Mouse (Mus musculus): Measurements from ENCODE around the gene Clip2. TPM values are rescaled to one million over a fixed set of nuclear protein-coding genes. Genes with fewer than 3 reads are reported as not detected.
"Not testable (repeated sequence)": the region's sequence is repeated elsewhere in the genome, so short reads cannot be mapped to it uniquely, and the experiment has no call there.

Gene Clip2
- polyA plus RNA-seq, 3 experiments from 2014 or later, result 0.55 to 0.88 (median 0.74) TPM

DNA sequence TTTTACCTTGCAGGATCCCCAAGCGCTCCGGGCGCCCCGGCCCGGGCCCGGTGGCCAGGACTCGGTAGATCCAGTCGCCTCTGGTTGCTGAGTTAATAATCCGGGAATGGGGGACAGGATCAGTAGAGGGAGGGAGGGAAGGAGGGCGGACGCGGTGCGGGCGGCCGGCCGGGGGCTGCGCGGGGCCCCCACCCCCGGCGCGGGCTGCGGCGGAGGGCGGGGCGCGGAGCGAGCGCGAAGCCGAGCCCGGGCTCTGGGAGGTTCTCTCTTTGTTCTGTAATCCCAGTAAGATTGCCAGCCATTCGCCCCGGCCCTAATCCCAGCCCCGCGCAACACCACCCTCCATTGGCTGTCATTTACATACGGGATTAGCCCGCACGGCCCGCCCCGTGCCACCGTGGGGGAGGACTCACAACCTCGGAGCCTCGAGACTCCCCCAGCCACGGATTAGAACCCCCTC lies 95.7 kb downstream of the Clip2 start, which contains the start of gene Gtf2ird1:
Gene Gtf2ird1 (minus strand): TSS at position 214 of the 460 bp plus-strand sequence.
- ATAC-seq, result peak; percentile 60

DNA sequence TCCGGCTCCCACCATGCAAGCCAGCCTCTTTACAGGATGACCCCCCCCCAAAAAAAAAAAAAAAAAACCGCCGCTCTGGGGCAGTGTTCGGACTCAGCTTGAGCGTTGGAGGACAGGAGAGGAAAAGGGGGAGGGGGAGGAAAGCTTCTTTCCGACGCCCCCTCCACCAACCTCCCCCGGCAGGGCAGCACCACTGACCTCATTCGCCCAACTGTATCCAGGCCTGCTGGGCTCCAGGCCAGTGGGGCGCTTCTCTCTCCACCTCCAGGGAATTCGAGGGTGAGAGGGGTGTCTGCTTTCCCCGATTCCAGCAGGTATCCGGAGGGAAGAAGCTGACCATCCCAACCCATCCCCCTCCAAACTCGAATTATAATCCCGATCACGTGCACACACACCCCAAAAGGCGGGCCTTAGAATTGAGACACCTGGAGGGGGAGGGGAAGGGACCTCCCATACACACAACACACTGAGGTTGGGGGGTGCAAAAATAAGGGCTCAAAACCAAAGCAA lies 96.3 kb downstream of the Clip2 start:
- peak; percentile 25 for ATAC-seq

DNA sequence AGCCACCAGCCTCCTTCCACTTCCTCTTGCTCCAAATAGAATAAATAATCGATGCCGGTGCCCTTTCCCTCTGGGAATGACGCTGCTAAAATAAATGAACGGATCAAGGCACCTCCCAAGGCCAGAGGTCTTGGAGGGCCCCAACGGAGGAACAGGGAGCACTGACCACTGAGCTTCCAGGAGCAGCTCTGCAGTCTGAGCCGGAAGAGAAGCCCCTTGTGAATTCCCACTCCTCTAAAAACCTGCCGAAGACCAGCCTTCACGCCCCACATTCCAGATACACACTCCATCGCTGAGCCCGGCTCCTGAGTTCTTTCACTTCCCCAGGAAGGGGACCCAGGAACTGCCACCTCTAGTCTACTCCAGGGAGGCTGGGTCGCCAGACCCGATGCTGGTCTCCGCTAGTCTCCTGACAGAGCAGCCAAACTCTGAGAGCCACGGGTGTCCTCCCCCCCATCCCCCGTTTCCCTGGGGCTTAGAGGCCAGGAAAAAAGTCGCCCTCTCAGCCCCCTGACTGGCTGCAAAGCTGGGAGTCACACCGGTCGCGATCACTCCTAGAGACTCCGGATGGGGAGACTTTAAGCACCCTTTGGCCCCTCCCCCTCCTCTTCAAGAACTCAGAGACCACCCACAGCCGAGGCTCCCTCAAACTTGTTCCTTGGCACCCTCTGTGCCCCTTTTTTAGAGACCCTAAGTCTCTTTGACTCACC lies 96.9 kb downstream of the Clip2 start:
- peak; percentile 35 for ATAC-seq

DNA sequence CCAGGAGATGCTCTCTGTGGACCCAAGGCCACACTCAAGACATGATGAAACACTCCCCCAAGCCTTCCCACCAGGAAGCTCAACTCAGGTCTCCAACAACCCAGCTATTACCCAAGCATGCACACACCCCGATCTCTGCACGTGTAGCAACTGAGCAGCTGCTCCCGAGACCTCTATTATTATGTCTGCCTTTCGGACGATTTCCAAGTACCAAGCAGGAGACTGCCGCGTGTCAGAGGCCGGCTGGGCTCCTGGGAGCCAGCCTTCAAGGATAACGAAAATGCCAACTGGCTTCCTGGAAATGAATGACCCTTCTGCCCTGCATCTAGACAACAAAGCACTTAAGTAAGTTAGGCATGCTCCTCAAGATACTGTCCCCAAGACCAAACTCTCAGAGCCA lies 97.8 kb downstream of the Clip2 start:
- ATAC-seq, result no peak

DNA sequence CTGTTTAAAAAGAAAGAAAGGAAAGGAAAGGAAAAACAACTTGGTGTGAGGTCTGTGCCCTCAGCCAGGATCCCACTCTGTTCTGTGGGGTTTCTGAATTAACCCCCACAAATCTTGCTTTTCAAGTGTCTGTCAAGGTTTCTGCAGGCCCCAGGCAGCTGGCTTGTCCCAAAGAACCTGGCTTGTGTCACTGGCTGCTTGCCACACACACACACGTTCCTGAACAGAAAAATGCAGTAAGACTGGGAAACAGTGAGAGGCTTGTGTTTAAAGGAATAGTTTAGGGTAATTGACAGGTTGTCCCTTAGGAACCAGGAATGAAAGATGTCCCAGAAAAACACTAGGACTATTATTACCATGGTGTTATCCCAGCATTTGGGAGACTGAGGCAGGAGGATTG lies 98.7 kb downstream of the Clip2 start:
- ATAC-seq, result no peak

DNA sequence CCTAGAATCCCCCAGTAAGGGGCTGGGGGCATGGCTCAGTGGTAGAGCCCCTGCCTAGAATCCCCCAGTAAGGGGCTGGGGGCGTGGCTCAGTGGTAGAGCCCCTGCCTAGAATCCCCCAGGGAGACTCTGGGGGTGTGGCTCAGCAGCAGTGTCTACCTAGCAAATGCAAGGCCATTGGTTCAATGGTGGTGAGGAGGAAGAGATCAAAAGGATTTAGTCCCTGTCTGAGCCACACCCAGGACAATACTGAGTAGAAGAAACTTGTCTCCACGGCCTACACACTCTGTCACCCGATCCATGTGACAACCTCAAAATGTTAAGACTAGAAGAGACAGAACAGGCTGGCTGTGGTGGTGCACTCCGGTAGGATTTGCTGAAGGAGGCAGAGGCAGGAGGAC lies 105.5 kb downstream of the Clip2 start:
- not testable (repeated sequence) for ATAC-seq

DNA sequence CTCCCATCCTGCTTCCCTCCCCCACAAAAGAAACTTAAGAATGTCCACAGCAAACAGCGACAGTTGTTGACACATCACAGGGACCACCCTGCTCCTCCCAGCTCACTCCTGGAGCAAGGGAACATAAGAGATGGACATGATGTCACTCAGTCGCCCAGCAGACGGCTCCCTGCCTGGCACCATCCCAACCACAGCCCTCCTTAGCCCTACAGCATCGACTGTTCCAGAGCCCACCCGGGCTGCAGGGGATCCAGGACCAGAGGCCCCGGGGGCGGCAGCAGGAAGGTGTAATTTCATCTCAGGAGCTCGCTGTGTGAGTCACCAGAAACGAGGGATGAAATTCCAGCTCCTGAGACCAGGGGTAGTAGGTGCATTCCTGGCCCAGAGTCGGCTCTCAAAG lies 106.3 kb downstream of the Clip2 start:
- ATAC-seq, result no peak

DNA sequence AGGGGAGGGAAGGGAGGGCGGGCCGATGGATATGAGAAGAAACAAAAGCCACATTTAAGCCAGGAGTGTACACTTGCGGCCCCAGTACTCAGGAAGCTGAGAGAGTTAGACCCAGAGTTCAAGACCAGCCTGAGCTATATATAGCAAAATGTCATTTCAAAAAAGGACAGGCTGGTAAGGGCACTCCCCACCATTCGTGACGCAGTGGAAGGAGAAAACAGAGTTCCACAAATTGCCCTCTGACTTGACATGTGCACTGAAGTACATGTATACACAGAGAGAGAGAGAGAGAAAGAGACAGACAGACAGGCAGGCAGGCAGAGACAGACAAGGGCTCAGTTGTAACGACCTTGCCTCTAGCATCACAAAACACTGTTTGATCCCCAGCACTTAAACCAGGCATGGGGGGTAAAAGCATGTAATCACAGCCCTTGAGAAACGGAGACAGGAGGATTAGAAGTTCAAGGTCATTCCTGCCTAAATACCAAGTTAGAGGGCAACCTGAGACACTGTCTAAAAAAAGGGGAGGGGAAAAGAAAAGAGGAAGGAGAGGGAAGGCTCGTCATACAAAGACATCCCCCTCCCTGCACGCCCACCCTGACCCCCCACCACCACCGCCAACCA lies 106.9 kb downstream of the Clip2 start:
- no peak for ATAC-seq

DNA sequence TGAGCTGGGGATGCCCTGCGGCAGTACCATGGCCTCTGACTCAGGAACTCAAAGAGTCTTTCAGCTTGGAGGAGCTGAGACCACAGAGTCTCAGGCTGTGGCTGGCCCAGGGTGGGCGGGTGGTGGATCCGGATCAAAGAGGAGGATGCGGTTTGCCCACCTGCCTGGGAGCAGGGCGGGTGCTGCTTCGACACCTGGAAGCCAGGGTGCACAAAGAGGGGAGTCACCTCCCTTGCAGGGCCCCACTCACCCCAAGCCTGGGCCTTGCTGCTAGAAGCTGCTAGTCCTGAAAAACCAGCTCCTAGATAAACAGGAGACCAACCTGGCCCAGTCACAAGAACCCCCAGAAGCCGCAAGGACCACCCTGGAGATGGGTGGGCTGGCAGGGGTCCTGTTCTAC lies 107.8 kb downstream of the Clip2 start:
- ATAC-seq, result peak; percentile 75

DNA sequence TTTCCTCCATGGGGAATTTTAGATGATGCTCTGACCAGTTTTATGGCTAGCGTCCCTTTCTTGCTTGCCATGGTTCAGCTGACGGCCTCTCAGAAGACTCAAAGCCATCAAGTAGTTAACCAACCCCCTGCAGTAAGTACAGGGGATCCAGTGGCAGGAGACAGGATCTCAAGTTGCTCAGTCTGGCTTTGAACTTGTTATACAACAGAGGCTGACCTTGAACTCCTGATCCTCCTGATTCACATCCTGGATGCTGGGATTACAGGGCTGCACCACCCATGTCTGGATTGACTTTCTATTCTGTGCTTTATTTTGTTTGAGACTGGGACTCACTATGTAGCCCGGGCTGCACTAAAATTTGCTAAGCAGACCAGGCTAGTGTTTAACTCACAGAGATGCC lies 110.2 kb downstream of the Clip2 start:
- ATAC-seq, result no peak

DNA sequence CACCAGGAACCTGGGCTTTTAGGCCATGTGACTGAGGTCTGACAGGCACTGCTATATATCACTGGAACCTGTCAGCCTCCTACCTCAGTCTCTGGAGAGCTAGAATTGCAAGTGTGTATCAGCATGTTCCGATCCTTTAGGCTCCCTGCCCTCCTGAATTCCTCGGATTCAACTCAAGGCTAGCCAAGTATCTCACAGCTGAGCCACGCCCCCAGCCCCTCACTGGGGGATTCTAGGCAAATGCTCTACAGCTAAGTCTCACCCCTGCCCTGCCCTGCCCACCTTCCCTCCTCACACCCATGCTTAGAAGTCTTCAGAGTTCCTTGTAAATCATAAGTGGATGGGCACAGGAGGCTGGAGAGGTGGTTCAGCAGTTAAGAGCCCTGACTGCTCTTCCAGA lies 111.1 kb downstream of the Clip2 start:
- ATAC-seq, result no peak

DNA sequence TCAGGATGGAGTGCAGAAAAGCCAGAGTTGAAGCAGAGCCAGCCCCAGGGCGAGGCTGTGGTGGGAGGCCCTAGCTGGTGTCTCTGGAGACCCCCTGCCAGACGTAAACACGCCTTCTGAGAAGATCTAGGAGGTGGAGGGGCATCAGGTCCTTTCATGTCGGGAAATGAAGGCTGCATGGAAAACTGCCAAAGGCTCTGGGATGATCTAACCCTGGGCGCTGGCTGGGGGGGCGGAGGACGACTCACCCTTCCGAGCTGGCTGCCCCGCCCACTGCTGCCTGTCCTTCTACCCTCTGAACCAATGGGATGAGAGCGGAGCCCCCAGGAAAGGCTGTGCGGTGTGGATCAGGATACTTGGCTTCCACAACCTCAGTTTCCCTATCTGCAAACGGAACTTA lies 112.1 kb downstream of the Clip2 start:
- ATAC-seq, result no peak

DNA sequence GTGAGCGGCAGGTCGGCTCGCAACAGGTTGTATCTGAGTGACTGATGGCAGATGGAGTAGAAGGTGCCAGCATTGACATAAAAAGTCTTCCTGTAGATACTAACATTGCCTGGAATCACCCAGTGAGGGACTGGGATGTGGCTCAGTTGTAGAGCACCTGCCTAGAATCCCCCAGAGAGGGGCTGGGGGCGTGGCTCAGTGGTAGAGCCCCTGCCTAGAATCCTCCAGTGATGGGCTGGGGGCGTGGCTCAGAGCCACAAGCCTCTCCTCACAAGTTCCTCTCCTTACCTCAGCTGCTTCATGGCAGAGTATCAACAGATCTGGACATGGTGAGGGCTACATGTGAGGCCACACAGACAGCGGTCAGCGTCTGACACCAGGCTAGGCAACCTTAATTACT lies 112.8 kb downstream of the Clip2 start:
- no peak for ATAC-seq

Other genes with a start within 250 kb of the Clip2 start
- gene Gtf2i, start 237.7 kb downstream of the Clip2 start, polyA plus RNA-seq (2017; shearing (Covaris generic)), result 10 to 100 TPM; 91.5 to 97.5 (median 94.5) TPM
- 10 to 100 TPM in 1 of 3 experiments, 1 to 10 TPM in 2; 3.5 to 12.4 (median 5.7) TPM for gene Gtf2ird1, start 95.7 kb downstream of the Clip2 start, polyA plus RNA-seq (2017; shearing (Covaris generic))
- gene Syna, start 7.7 kb upstream of the Clip2 start, polyA plus RNA-seq (2017; shearing (Covaris generic)), result 1 to 10 TPM in 1 of 3 experiments, under 1 TPM in 1, not detected in 1; 0.28 to 1.1 TPM
- gene Rfc2, start 28.9 kb upstream of the Clip2 start, polyA plus RNA-seq (2017; shearing (Covaris generic)), result 100 to 1,000 TPM; 140 to 223 (median 144) TPM
- 10 to 100 TPM in 2 of 3 experiments, 1 to 10 TPM in 1; 6.3 to 13.1 (median 12.2) TPM for gene Lat2, start 62.6 kb upstream of the Clip2 start, polyA plus RNA-seq (2017; shearing (Covaris generic))
- 100 to 1,000 TPM in 1 of 3 experiments, 10 to 100 TPM in 2; 92.8 to 133 (median 95.4) TPM for gene Eif4h, start 87.1 kb upstream of the Clip2 start, polyA plus RNA-seq (2017; shearing (Covaris generic))
- gene Limk1, start 136.2 kb upstream of the Clip2 start, polyA plus RNA-seq (2017; shearing (Covaris generic)), result 1 to 10 TPM; 4.4 to 8.4 (median 7.1) TPM
- gene Eln, start 194.9 kb upstream of the Clip2 start, polyA plus RNA-seq (2017; shearing (Covaris generic)), result under 1 TPM in 1 of 3 experiments, not detected in 2; 0.19 TPM

Measured in inflammation-experienced regulatory T-cells, adult 6 months (primary cell).